Mouse (Mus musculus) frontal cortex, postnatal 36 days (tissue): ENCODE results near the gene Gse1.

Experiments used
- DNase-seq, 2 experiments: peaks; one replicate each; pipeline ENCODE4 v3.0.0; 2022; ENCODE audit warnings: low spot score in 2 of 2

Gene Gse1

DNA sequence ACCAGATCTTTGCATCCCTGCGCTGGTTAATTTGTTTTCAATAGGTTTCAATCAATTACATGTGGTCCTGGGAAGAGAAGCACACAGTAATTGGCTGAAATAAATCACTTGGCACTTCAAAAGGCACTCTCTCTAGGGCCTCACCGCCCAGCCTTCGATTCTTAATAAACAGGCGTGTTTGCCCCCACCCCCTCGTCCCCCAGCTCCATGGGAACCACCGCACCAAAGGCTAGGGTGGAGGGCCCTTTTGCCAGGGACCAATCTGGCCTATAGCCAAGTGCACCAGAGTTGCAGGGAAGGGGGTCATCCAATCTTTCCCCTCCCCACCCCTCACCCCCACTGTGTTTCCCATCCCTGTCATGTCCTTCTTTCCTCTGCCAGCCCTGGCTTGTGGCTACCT lies 219.9 kb downstream of the Gse1 start:
- DNase-seq: no peak

DNA sequence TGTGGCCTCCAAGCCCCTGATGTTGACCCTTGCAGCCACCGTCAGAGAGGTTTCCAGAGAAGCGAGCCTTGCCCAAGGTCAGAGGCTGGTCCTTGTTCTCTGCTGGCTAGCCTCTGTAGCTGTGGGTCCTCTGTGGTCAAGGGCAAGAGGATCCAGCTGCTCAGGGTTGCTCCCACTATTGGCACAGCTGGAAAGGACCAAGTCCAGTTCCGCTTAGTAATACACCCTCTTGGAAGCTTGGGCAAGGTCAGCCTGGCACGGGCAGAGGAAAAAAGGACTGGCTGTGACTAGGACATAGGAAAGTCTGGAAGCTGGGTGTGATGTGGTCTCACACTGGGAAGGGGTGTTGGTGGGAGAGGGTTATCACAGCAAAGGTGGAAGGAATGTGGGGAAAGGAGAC lies 220.9 kb downstream of the Gse1 start:
- no peak for DNase-seq

DNA sequence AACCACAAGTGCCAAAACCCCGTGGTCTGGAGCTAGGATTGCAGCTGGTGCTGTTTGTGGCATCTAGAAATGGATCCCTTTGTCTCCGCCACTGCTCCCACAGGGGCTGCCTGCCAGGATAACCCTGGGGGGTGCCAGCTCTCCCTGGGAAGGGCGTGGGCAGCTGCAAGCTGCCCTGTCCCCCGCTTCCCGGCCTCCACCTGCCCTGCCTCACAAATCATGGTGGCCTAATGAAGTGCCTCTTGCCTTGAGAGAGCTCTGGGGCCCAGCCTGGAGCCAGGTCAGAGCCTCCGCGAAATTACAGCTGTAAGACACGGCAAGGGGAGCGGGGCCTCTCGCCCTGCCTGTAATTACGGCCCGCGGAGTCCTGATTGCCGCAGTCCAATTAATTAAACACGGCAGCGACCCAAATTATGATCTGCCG lies 221.4 kb downstream of the Gse1 start:
- DNase-seq: peak; percentile 36 to 50

DNA sequence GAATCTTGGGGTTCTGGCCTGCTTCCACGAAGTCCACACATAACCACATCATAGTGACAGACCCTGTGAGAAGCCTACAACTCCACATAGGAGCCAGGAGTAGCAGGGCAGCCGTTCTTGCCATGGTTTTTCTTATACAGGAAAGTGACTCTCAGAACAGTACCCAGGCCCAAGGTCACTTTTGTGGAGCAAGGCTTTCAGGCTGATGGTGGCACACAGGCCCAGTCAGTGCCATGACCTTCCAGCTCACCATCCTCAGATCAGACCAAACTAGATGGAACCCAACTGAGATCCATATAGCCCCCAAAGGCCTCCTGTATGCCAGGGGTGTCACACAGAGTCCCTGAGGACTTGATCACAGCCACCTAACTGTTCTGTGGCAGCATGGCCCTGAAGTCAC lies 223.9 kb downstream of the Gse1 start:
- no peak for DNase-seq

DNA sequence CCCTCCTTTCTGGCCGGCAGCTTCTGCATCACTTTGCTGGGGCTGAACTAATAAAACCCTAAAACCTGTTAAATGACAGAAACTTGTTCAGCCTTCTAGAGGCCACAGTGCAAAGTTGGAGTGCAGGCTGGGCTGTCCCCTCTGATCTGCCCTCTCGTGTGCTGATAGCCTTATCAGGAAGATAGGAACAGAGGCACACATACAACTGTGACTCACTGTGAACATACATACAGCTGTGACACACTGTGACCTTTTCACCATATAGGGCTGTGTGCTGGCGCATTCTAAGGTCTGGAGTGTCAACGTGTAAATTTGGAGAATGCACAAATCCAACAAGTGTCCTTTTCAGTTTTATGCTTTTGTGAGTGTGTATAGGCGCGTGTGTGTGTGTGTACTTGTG lies 226.1 kb downstream of the Gse1 start:
- DNase-seq: no peak

DNA sequence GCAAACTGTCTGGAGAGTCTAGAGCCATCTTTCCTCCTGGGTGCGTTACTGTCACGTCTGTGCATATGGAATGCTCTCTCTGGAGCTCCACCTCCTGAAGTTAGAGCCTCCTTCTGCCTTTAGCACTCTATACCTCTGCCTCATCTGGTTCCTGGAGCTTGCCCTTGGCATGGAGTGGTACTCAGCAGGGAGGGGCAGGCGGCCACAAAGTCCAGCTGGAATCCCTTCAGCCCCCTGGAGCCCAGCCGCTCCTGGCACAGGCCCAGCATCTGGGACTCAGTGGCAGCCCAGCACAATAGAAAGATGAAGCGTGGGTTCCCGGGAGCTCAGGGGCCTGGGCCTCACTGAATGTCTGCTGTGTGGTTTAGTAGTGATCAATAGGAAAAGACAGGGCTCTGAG lies 232.1 kb downstream of the Gse1 start:
- DNase-seq: peak in 1 of 2 experiments; percentile 30

DNA sequence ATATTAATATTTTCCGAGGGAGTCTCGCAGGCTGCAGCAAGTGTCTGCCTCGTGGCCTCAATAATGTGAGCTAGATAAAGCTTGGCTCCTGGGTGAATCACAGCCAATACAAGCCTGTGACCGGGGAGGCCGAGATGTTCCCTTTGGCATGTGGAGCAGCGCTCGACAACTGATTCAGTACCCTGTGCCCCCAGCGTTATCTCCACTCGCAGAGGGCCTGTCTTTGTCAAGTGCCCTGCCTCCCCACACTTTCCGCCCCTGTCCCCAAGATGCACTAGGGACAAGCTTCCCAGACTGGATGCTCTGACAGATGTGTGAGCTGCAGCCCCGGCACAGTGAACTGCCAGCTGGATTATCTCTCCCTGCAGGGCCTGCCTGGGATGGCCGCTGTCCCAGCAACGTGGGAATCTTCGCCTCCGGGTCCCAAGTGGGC lies 233.9 kb downstream of the Gse1 start:
- DNase-seq: no peak

DNA sequence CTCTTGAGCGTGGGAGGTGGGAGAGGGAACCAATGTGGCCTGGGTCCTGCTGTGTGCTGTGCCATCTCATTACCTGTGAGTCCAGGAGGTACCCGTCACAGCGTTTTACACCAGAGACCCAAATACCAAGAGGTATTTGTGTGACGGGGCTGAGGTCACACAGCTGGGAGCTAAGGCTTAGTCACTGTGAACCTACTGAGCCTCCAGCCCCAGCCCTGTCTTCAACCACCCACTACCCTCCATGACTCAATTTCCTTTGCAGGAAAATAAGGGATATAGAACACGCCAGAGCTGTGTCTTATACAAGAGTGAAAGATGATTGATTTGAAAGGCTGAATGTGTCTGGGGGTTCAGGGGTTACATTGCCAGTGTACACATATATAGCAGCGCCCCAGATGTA lies 234.4 kb downstream of the Gse1 start:
- no peak for DNase-seq

DNA sequence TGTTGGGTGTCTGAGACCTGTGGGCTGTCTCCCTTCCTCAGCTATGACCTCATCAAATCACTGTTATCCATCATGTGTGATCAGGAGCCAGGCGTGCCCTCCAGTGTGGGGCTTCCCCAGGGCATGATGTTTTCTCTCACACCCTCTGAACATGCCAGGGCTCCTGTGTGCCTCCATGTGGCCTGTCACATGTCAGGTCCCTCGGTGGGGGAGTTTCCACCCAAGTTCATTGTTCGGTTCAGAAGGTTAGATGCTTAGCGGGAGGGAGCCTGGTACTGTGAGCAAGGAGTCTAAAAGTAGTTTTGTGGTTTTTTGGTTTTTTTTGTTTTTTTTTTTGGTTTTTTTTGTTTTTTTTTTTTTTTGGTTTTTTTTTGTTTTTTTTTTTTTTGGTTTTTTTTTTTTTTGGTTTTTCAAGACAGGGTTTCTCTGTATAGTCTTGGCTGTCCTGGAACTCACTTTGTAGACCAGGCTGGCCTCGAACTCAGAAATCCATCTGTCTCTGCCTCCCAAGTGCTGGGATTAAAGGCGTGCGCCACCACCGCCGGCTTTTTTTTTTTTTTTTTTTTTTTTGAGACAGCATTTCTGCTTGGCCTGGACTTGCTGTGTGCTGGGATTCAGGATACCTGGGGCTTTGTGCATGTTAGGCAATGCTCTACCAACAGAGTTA lies 235.8 kb downstream of the Gse1 start:
- DNase-seq: no peak

DNA sequence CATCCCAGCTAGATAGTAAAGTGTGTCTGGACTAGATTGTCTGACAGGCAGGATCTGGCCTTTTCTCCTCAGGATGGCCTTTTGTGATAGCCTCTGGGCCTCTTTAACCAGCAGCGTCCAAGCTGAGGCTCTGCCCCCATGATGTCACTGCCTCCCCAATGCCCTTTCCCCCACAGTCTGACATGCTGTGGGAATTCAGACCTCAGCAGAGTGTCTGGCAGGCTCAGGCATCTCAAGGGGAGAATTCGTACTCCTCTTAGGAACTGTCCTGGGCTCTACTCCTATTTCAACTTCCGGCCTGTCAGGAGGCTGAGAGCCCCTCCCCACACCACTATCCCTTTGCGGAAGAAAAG lies 236.3 kb downstream of the Gse1 start:
- DNase-seq: no peak

DNA sequence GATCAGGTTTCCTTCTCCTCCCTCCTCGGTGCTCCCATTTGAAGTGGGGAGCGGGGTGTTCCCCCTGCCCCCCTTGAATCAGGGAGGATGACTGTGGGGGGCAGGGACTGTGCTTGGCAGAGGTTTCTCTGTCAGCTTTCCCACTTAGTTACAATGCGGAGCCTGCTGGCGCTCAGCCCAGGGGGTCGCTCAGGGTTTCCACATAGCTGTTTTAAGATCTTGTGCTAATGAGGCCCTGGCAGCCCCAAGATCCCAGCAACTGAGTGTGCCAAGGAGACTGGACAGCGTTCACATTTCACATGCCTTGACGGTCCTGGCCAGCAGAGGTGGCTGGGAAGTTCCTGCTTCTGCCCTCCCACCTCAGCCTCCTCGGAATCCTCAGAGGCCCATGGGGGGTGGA lies 237.5 kb downstream of the Gse1 start:
- peak; percentile 55 to 76 for DNase-seq

DNA sequence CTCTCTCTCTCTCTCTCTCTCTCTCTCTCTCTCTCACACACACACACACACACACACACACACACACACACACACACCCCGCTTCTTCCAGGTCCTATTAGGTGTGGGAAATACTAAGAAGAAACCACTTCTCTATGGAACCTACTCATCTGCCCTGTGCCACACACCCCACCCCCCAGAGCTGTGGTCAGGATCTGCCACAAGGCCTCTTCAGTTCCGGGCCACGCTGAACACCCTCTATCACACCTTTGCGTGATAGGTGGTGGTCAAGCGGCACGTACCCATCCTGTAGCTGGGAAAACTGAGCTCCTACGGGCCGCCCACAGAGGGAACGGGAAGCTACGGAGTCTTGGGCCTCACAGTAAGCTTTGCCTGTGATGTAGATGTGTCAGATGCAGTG lies 238.0 kb downstream of the Gse1 start:
- no peak for DNase-seq

DNA sequence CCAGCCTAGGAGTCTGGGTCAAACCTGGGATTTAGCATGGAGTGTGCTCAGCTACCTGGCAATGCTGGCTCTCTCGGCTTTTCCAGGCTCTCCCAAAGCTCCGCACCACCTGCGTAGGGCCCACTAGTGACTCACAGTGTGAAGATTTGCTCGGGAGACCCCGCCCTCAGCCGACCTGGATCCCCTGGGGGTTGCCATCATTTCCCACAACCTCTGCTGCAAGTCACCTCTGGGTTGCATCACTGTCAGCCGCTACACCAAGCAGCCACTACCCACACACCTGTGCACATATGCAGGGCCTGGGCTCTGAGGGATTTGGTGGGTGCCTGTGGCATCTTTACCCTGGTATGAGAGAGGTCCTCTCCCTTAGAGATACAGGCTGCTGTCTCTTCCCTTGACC lies 239.3 kb downstream of the Gse1 start:
- DNase-seq: no peak

DNA sequence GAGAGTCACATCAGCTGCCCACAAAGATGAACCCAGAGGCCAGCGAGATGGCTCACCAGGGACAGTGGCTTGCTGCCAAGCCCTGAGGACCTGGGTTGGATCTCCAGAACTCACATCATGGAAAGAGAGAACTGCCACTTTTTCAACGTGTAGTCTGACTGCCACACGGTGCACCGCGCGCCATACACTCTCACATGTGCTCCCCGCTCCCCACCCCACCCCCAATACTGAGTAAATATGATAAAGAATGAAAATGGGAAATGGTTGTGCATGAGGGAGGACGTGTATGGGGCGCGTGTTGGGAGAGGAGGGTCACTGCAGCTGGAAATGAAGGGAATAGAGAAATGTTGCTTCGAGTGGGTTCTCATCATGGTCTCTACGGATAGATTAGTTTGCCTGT lies 241.9 kb downstream of the Gse1 start:
- DNase-seq: no peak

DNA sequence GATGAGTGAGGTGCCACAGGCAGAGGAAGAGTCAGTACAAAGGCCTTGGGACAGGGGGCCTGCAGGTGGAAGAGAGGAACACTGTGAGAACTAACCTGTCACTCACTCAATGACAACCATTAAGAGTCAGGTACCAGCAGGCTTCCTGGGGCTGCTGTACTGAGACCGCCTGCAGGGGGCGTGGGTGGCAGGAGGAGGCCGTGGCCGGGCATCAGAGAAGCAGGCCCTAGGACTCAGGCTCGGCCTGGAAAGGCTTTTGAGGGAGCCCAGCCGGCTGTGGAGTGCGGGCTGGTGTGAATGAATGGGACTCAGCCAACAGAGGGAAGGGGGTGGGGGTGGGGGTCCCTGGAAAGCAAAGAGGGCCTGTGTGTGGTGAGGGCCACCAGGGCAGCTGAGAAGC lies 242.9 kb downstream of the Gse1 start:
- DNase-seq: no peak

DNA sequence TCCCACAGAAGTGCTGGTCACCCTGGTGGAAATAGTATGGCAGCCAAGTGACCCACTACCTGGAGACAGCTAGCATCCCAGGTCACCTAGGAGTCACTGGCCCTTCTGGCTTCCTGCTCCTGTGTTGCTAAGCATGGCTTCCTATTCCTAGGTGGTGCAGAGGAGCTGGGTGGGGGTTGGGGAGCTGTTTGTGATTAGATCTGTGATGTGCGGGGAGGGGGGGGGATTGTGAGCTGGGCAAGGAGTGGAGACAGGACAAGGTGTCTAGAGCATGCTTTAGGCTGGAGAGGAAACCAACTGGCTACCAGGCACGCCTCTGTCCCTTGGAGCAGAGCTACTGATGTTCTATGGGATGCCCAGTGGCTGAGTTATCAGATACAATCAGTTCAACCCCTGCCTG lies 243.5 kb downstream of the Gse1 start:
- no peak for DNase-seq

DNA sequence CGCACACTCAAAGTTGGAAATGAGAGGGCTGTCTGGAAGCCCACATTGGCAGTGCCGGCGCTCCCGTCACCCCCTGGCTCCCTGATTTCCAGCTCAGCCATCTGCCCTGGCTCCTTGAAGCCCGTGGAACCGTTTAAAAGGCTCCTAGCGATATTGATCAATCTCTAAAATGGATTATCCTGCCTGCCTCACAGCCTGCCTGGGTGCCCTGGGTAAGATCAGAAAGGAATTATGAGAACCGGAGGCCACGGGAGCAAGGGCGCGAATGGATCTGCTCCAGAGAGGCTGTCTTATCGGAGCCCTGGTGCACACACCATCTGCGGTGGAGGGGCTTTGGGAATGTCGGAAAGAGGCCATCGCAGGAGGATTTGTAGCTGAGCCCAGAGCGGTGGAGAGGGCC lies 244.0 kb downstream of the Gse1 start:
- DNase-seq: no peak

DNA sequence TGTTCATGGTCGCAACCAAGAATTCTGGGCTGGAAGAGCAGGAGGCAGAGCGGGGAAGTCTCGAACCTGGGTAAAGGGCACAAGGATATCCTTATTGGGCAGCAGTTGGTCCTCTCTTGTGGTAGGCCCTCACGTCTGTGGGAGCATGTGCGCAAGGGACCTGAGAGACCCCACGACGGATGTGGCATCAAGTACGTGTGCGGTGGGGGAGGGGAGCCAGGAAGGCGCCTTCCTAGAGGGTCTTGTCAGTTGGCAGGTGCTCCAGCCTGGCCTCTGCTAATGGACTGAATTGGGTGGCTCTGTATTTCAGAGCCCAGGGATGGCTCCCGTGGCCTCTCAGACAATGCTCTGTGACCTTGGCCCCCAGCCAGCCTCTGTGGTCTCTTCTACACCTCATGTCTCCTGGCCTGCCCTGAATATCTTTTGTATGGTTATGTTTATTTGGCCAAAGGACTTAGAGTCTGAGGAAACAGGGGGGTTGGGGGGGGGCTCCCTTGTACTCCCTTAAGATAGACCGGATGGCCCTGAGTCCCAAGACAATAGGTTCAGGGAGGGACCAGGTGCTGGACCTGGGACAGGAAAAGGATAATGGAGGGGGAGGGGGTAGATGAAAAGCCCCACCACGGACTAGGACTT lies 245.6 kb downstream of the Gse1 start:
- no peak for DNase-seq

DNA sequence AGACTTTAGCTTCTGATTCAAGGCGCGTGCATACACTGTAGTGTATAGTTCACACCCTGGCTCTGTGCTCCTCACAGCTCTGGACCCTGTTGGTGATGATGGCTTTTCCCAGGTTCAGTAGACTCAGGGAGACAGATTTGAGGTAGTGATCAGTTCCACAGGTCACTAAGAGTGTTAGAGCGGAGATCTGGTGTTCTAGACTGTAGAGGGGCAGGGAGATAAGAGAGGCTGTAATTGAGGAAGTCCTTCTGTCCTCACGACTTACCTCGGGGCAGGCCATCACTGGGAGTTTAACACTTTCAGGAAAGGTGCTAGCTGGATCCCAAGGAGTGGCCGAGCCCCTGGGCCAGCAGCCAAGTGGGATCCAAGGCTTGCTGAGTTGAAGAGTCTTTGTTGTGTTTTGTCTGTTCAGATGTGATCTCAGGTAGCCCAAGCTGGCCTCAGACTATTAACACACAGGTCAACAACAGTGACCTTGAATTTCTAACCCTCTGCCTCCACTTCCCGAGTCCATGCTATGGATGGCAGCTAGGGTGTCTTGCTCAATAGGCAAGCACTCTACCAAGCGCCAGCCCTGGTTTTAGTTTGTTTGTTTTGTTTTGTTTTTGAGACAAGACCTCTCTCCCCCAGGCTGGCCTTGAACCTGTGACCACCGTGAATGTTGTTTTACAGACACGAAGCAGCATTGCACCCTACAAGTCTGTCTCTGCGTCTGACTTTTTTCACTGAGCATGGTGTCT lies 246.4 kb downstream of the Gse1 start:
- no peak for DNase-seq

DNA sequence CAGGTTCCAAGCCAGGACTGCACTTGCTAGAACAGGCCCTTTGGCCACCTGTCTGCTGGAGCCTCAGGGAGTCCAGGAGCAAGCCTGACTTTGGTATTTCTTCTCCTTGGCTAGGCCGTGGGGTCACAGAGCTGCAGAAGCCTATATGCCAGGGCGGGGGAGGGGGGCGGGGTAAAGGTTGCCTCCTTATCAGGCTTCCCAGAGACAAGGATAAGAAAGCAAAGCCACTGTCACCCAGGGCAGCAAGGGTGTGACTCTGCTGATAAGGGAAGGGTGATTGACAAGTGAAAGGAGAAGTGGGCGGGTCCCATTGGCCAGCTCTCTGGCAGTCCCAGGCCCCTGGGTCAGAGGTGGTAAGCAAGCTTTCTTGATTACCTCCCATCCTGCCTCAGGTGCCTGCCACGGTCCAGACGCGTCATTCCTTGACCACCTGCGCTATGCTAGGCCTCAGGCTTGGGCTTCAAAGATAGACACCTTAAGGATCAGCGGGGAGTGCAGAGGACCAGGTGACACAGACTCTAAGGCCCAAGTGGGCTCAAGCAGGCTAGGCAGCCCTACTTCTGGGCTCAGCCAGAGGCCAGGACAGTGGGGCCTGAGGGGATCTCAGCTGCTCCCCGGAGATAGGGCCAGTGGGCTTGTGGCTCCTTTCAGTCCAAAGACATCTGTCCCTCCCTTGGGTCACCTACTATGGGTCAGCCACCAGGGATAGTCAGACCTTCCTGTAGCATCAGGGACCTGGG lies 247.4 kb downstream of the Gse1 start:
- no peak for DNase-seq

DNA sequence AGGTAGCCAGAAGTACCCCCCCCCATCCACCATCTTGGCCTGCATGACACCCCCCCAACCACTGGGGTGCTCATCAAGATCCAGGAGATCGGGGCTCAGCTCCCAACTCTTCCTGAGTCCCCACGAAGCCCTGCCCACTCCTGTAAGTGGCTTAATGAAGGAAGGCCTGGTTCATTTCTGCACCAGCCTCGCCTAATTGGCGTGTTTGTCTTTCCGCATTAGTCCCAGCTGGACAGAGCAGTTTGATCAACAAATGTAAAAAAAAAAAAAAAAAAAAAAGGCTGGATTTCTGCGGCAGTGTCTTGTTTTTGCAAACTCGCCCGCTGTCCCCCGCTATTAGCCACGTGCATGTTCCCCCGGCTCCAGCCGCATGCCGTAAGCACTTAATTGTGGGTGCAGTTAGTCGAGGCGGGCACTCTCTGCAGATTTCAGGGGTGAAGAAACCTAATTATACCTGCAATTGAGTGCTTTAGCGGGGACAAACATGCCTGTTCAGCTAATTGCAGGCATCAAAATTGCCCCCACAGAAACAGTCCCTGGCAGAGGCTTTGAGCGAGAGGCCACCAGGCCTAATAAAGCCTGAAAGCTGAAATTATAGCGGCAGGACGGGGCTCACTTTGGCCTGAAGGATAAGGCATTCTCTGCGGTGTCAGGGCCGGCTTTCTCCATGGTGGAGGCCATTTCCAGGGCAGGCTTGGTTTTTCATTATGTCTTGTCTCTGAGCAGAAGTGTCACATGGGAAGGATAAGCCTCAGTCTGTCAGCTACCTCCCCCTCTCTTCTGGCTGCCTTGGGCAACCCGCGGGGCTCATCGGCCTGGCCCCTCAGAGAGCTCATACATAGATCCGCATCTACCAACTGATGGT lies 248.7 kb downstream of the Gse1 start:
- no peak for DNase-seq

DNA sequence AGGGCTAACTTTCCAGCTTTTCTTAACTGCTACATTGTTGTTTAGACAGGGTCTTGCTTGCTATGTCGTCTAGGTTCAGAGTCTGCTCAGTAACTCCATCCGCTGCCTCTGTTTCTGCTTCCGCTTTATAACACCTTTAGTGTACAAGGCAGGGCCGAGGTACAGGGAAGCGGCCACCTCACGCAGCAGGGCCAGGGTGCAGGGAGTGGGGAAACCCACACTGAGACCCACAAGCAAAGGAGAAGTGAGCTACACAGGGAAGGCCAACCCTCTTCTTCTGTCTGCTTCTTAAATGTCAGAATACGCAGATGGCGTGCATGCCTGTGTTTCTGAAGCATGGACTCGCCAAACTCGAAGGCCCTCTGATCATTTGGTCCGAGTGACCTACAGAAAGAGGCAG lies 250.5 kb downstream of the Gse1 start:
- DNase-seq: no peak
